Mouse (Mus musculus) ES-E14 (cell line): ENCODE data around the gene Gm884. TPM values are rescaled to one million over a fixed set of nuclear protein-coding genes. Genes with fewer than 3 reads are reported as not detected.

Source experiments
- DNase-seq: peaks from one replicate; pipeline ENCODE4 v3.0.0-alpha.2; 2013; ENCODE audit warnings: low read depth, low spot score
- H3K27ac ChIP-seq: 2 replicates; pipeline ENCODE4 v1.5.1; 2012; ENCODE audit warnings: low read depth, mild to moderate bottlenecking, low read length, moderate library complexity, mixed read lengths; ENCODE audit not compliant: poor library complexity, insufficient read depth, severe bottlenecking
- H3K36me3 ChIP-seq: 2 replicates; pipeline ENCODE4 v1.6.1; 2012; ENCODE audit warnings: mild to moderate bottlenecking, low read length, moderate library complexity, mixed read lengths; ENCODE audit not compliant: control insufficient read depth, poor library complexity, insufficient read depth, severe bottlenecking
- H3K4me1 ChIP-seq, 2 experiments: fragments of 150-350 bp in 1 of 2; sonication (generic) in 1 of 2; 2 replicates each; pipeline ENCODE4 v1.6.1; 2012; ENCODE audit warnings: low read length in 2 of 2, mild to moderate bottlenecking in 1 of 2, mixed read lengths in 1 of 2; ENCODE audit not compliant: control insufficient read depth in 2 of 2, insufficient read depth in 2 of 2, poor library complexity in 1 of 2
- H3K4me3 ChIP-seq, 2 experiments: fragments of 150-350 bp in 1 of 2; sonication (generic) in 1 of 2; 2 replicates each; pipeline ENCODE4 v1.5.1; 2012; ENCODE audit warnings: low read length in 2 of 2, low read depth in 1 of 2, mild to moderate bottlenecking in 1 of 2, mixed read lengths in 1 of 2; ENCODE audit not compliant: insufficient read depth in 1 of 2, poor library complexity in 1 of 2, severe bottlenecking in 1 of 2
- H3K9ac ChIP-seq: 2 replicates; pipeline ENCODE4 v1.6.1; 2012; ENCODE audit warnings: low read depth, mild to moderate bottlenecking, low read length, mixed read lengths; ENCODE audit not compliant: poor library complexity, insufficient read depth, severe bottlenecking
- H3K9me3 ChIP-seq: fragments of 150-350 bp; sonication (generic); 2 replicates; pipeline ENCODE4 v1.6.1; 2012; ENCODE audit warnings: low read depth, mild to moderate bottlenecking, low read length; ENCODE audit not compliant: control insufficient read depth, insufficient read depth
- CHD2 ChIP-seq: IDR thresholded peaks from 2 replicates; pipeline ENCODE4 v1.6.1; 2014; ENCODE audit warnings: mild to moderate bottlenecking, low read depth, low read length, inconsistent platforms
- HCFC1 ChIP-seq: IDR thresholded peaks from 2 replicates; pipeline ENCODE4 v1.6.1; 2012; ENCODE audit warnings: low read length, inconsistent platforms, borderline replicate concordance; ENCODE audit not compliant: insufficient read depth
- MAFK ChIP-seq: IDR thresholded peaks from 2 replicates; pipeline ENCODE4 v1.6.1; 2014; ENCODE audit warnings: mild to moderate bottlenecking, low read depth, low read length, inconsistent platforms; ENCODE audit not compliant: insufficient read depth
- ZC3H11A ChIP-seq: IDR thresholded peaks from 2 replicates; pipeline ENCODE4 v1.6.1; 2012; ENCODE audit warnings: low read depth, mild to moderate bottlenecking, inconsistent platforms, low read length, borderline replicate concordance
- ZNF384 ChIP-seq: IDR thresholded peaks from 2 replicates; pipeline ENCODE4 v1.6.1; 2012; ENCODE audit warnings: low read depth, low read length, inconsistent platforms
- in situ Hi-C, 2 experiments: fragments of 600-800 bp; cut with MboI; formaldehyde crosslinking; loops; one replicate each; pipeline ENCODE4 v1.15.1; 2025; ENCODE audit warnings: low sequenced_read_pairs in 2 of 2, inconsistent platforms in 1 of 2; ENCODE audit not compliant: unreplicated experiment in 2 of 2
- total RNA-seq: library from RNA; depleted of rRNA; stranded (reverse); fragments of 300-350 nt; gene quantifications from 2 replicates; pipeline ENCODE4 v1.2.3, GENCODE M21; 2012

The Gm884 gene
- total RNA-seq, 1 experiment = 0.04 TPM

DNA sequence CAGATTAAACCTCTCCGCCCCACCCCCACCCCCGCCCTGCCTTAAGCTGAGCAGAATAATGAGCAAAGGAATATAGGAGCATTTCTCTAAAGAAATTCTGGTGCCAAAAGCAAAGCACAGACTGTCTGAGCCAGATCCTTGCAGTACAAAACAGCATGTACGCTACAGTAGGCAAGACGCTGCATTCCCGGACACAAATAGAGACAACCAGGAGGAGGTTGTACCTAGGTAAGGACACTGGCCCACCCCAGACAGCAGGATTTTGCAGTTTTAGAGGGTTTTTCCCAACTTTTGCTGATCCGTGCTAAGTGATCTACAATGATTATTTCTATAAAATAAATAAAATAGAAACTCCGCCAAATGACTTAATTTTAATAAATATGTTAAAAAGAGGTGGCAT is 27.7 kb upstream of the Gm884 start:
- Histone ChIP-seq H3K9me3 (no peaks in the 10 kb centered on the region), H3K4me3 (no peak overlapping the region), H3K27ac (no peak overlapping the region), H3K36me3 (no peaks in the 10 kb centered on the region), H3K4me1 (peaks cover 3 to 6% of the 10 kb centered on the region in 2 experiments; a peak in 2 of 4 replicates), H3K9ac (no peak overlapping the region)
- no peak for DNase-seq
- TF ChIP-seq CHD2 (no peak), ZNF384 (no peak), ZC3H11A (no peak), MAFK (no peak), HCFC1 (no peak)
- in situ Hi-C loops = no loop called here

DNA sequence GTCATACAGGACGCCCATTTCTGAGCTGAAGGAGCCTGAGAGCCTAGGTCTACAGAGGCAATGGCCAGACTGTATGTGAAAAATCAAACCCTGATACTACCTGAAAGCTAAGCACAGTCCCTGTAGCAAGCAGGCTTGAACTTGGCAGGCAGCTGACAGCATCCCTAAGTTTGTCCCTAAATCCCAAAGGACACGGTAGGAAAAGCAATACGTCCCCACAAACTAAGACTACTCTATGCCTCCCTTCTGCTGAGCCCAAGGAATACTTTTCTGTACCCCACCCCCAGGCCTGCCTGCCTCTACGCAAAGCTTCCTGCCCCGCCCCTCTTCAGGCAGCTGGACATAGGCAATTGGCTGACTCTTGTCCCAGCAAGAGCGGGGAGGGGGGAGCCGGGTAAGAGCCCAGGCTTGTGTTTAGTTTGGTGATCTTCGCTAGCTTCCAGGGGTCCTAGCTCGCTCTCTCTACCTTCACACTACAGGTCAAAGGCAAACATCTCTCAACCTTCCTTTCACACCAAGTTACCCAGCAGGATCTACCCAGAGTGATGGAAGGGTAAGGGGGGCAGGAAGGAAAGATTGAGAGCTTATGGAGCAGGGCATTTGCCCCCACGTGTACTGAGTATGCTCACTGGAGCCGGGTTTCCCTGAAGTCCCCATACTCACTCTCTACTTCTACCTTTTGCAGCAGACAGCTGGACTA is 27.1 kb upstream of the Gm884 start:
- peaks cover 3 to 6% of the 10 kb centered on the region in 2 experiments; a peak in 2 of 4 replicates for H3K4me1 ChIP-seq
- no peaks in the 10 kb centered on the region for H3K36me3 ChIP-seq
- TF ChIP-seq HCFC1 (no peak), ZC3H11A (no peak), CHD2 (no peak), ZNF384 (no peak), MAFK (no peak)
- H3K4me3 ChIP-seq = no peak overlapping the region
- H3K9me3 ChIP-seq = no peaks in the 10 kb centered on the region
- no peak overlapping the region for H3K9ac ChIP-seq
- DNase-seq = no peak
- no peak overlapping the region for H3K27ac ChIP-seq
- in situ Hi-C loops = no loop called here

DNA sequence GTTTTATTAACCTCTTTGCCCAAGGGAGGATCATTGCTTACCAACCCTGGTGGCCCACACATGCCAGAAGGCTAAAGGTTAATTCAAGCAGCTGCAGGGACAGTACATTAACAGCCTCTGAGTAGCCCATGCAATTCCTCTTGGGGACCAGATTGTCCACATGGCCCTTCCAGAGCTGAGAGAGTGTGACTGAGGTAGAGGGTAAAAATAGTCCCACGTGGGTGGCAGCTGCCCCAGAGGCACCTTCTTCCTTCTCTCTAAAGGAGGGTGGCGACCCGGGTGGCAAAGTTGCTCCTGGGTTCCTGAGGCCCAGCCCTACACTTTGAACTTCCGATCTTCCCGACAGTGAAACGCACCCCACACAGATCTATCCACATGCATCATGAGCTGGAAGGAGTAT is 25.4 kb upstream of the Gm884 start:
- DNase-seq = no peak

DNA sequence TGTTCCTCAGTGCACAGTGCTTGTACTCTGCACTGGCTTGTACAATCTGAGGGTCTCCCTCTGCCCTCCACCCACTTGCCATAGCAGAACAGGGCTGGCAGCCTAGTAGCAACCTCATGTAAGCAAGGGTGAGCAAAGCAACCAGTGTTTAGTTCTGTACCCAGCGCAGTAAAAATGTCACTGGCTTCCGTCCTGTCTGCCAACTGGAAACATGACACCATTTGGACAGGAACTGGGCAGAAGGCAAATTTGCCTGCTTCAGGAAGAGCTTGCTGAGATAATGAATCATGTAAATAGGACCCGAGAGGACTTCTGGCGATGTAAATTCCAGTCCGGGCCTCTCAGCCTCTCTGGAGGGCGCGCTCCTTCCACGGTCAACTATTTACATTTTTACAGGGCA is 24.8 kb upstream of the Gm884 start:
- Histone ChIP-seq H3K9me3 (no peaks in the 10 kb centered on the region), H3K9ac (no peak overlapping the region), H3K4me3 (no peak overlapping the region), H3K4me1 (peaks cover 3 to 6% of the 10 kb centered on the region in 2 experiments; a peak in 2 of 4 replicates), H3K36me3 (no peaks in the 10 kb centered on the region), H3K27ac (no peak overlapping the region)
- DNase-seq = no peak
- TF ChIP-seq MAFK (no peak), CHD2 (no peak), ZC3H11A (no peak), ZNF384 (no peak), HCFC1 (no peak)
- in situ Hi-C loops = no loop called here

More for the DNA sequence above, 25.4 kb upstream of the Gm884 start:
- H3K4me3 ChIP-seq = no peak overlapping the region
- peaks cover 3 to 6% of the 10 kb centered on the region in 2 experiments; a peak in 2 of 4 replicates for H3K4me1 ChIP-seq
- H3K9ac ChIP-seq = no peak overlapping the region
- TF ChIP-seq ZC3H11A (no peak), ZNF384 (no peak), HCFC1 (no peak), CHD2 (no peak), MAFK (no peak)
- H3K27ac ChIP-seq = no peak overlapping the region
- in situ Hi-C loops = no loop called here
- H3K36me3 ChIP-seq = no peaks in the 10 kb centered on the region
- no peaks in the 10 kb centered on the region for H3K9me3 ChIP-seq
